Mouse (Mus musculus) E14TG2a.4 (cell line): ENCODE results near the gene Slamf6.

Source experiments
- CTCF ChIP-seq: conservative IDR thresholded peaks from 2 replicates; pipeline ENCODE4 v1.5.1; 2014; ENCODE audit warnings: low read length
- NANOG ChIP-seq: IDR thresholded peaks from 2 replicates; pipeline ENCODE4 v1.6.1; 2014; ENCODE audit warnings: borderline replicate concordance, low read length, mixed read lengths
- POU5F1 ChIP-seq: IDR thresholded peaks from 2 replicates; pipeline ENCODE4 v1.6.1; 2014; ENCODE audit warnings: low read length, borderline replicate concordance

DNA sequence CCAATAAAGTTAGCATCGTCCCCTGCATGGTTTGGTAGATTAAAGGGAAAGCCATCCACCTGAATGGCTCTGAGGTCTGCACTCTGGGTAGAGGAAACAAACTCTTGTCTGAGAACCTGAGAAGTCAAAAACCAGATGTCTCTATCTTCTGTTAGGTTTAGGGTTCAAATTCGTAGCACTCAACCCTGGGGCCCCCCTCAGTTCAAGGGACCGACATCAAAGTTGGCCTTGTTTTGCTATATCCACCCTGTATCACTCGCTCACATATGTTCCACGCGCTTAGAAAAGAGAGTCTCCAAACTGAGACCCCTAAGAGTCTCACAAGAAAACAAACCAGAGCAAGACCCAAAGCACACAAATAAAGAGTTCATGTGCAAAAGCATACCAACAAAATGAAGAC lies 44.4 kb downstream of the Slamf6 start:
- TF ChIP-seq NANOG, result no peak
- TF ChIP-seq CTCF, result no peak
- no peak for TF ChIP-seq POU5F1
